Mouse (Mus musculus) embryonic facial prominence, embryonic 15.5 days (tissue): ENCODE measurements around the gene Susd1. TPM values are rescaled to one million over a fixed set of nuclear protein-coding genes. Genes with fewer than 3 reads are reported as not detected.

Source experiments
- ATAC-seq: fragments of 200-750 bp; cut with Nextera tagmentation; 2 replicates; pipeline ENCODE4 v1.8.0; 2017; ENCODE audit warnings: low read depth, moderate TSS enrichment; ENCODE audit not compliant: insufficient number of reproducible peaks, low FRiP score, low TSS enrichment
- H3K27ac ChIP-seq: fragments of 300-500 bp; sonication (generic); replicated peaks from 2 replicates; pipeline ENCODE4 v1.5.1; 2015; ENCODE audit warnings: mild to moderate bottlenecking, inconsistent platforms
- H3K27me3 ChIP-seq: fragments of 300-500 bp; sonication (generic); 2 replicates; pipeline ENCODE4 v1.6.1; 2015; ENCODE audit warnings: inconsistent platforms
- H3K36me3 ChIP-seq: fragments of 300-500 bp; sonication (generic); 2 replicates; pipeline ENCODE4 v1.6.1; 2015; ENCODE audit warnings: mild to moderate bottlenecking, inconsistent platforms
- H3K4me1 ChIP-seq: fragments of 300-500 bp; sonication (generic); 2 replicates; pipeline ENCODE4 v1.6.1; 2015; ENCODE audit warnings: inconsistent platforms
- H3K4me2 ChIP-seq: fragments of 300-500 bp; sonication (generic); replicated peaks from 2 replicates; pipeline ENCODE4 v1.6.1; 2015; ENCODE audit warnings: mild to moderate bottlenecking, inconsistent platforms
- H3K4me3 ChIP-seq: fragments of 300-500 bp; sonication (generic); replicated peaks from 2 replicates; pipeline ENCODE4 v1.5.1; 2015; ENCODE audit warnings: mild to moderate bottlenecking, inconsistent platforms
- H3K9ac ChIP-seq: fragments of 300-500 bp; sonication (generic); 2 replicates; pipeline ENCODE4 v1.6.1; 2015; ENCODE audit warnings: inconsistent platforms
- H3K9me3 ChIP-seq: fragments of 300-500 bp; sonication (generic); replicated peaks from 2 replicates; pipeline ENCODE4 v1.6.1; 2016; ENCODE audit warnings: inconsistent platforms
- WGBS: fragments of 180-500 bp; shearing (Covaris S2); methylation state at CpG from one replicate; pipeline ENCODE4 v1.1.7; 2015; 5-methylcytosine and 5-hydroxymethylcytosine counted together
- polyA plus RNA-seq: library from polyadenylated mRNA; unstranded; fragments of >200 nt; fragmentation: Nextera tagmentation; extraction: Ambion mirVana; gene quantifications from 2 replicates; pipeline ENCODE4 v1.2.1, GENCODE M21; 2015

Gene Susd1
- polyA plus RNA-seq, 1 experiment from 2014 or later, result 4.4 TPM

DNA sequence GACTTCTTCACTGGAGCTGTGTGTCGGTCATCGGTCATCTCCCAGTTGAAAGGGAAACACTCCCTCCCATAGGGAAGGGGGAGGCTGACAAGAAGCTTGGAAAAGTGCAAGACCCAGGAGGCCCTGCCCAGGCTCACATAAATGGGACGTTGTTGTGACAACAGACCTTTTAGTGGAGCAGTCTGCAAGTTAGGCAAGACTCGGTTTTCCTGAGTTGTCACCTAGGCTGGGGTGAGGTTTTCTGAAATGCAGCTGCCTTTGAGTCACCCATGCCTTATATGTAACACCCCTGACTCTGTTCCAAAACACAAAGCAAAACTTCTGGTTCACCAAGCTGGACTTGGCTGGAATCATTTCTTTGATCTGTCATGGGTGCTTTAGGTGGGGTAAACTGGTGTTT, 39.1 kb downstream of the Susd1 start:
- Histone ChIP-seq H3K4me3 (no peak overlapping the region), H3K9ac (no peak overlapping the region), H3K4me2 (no peak overlapping the region), H3K4me1 (0 out of 2 replicates have a peak, but pooled peaks cover 4% of the 10 kb centered on the region), H3K9me3 (no peaks in the 10 kb centered on the region), H3K27ac (no peak overlapping the region), H3K36me3 (no peaks in the 10 kb centered on the region), H3K27me3 (no peaks in the 10 kb centered on the region)
- ATAC-seq, result no peak
- WGBS, result 65% methylated on average over 4 of the region's 4 CpGs

DNA sequence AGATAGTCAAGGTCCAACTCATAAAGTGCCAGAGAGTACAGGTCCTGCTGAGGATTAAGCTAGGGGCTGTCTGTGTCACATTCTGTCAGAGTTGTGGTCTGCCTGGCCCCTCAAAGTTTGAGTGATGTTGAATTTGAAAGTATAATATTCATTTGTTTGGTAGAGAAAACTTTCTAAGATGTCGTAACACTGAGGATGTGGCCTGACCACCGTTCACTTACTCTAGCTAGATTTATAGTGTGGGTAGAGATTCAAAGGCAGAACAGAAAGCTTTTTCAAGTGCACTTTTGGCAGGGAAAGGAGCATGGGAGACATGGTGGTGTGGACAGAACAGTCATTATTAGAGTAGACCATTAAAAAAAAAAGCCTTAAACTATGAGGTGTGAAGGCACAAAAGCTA, 42.9 kb downstream of the Susd1 start:
- Histone ChIP-seq H3K36me3 (no peaks in the 10 kb centered on the region), H3K4me3 (no peak overlapping the region), H3K9ac (no peak overlapping the region), H3K9me3 (no peaks in the 10 kb centered on the region), H3K27ac (no peak overlapping the region), H3K27me3 (no peaks in the 10 kb centered on the region), H3K4me2 (no peak overlapping the region), H3K4me1 (no peaks in the 10 kb centered on the region)
- 91% methylated on average over 2 of the region's 2 CpGs for WGBS
- ATAC-seq, result no peak

DNA sequence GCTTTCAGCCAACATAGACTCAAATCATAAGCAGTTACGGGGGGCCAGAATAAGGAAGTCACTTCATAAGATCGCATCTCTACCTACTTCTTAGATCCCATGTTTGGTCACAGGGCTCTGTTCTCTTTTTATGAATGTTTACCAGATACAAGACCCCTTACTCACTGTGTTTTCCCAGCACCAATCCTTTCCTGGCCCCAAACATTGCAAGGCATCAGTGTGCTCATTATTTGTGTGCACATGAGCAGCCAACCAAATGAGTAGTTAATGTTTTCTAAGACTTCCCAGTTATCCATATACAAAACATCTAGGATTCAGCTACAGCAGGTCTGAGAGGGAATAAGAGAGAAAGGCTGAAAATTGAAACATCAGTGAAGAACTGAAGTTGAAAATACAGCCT, 44.3 kb downstream of the Susd1 start:
- no peak overlapping the region for H3K4me3 ChIP-seq
- no peak overlapping the region for H3K9ac ChIP-seq
- no peaks in the 10 kb centered on the region for H3K27me3 ChIP-seq
- H3K27ac ChIP-seq, result no peak overlapping the region
- no peaks in the 10 kb centered on the region for H3K9me3 ChIP-seq
- WGBS, result 92% methylated on average over 2 of the region's 2 CpGs
- ATAC-seq, result no peak
- no peaks in the 10 kb centered on the region for H3K4me1 ChIP-seq
- no peaks in the 10 kb centered on the region for H3K36me3 ChIP-seq
- no peak overlapping the region for H3K4me2 ChIP-seq

DNA sequence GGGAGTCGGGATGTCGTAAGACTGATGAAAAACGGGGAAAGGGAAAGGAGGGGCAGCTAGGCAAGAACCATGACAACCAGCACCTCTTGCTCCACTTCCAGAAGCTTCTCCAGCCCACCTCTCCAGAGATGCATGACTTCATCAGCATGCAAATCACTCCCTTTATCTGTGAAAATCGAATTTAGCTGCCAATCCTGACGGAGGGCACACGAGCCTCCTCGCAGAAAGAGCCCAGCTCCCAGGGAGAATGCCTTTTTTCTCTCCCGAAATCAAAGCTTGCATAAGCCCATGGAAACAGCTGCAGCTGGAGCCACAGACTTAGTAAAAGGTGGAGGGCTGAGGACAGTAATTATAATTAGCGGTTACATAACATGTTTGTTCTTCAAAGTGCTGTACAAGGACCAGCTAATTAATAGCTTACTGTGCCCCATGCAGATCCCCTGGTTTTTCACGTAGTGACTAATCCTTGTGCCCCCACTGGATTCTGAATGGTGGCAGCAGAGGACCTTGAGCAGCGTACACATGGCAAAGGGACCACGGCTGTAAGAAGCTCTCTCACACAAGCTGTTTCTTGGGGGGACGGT, 49.9 kb downstream of the Susd1 start:
- Histone ChIP-seq H3K9me3 (no peaks in the 10 kb centered on the region), H3K27ac (no peak overlapping the region), H3K4me2 (peak overlapping the region; percentile 34), H3K36me3 (no peaks in the 10 kb centered on the region), H3K9ac (no peak overlapping the region), H3K27me3 (no peaks in the 10 kb centered on the region), H3K4me3 (no peak overlapping the region), H3K4me1 (peaks cover 7% of the 10 kb centered on the region; the same call in 1 of the 2 replicates)
- ATAC-seq, result no peak
- 21% methylated on average over 13 of the region's 13 CpGs for WGBS

DNA sequence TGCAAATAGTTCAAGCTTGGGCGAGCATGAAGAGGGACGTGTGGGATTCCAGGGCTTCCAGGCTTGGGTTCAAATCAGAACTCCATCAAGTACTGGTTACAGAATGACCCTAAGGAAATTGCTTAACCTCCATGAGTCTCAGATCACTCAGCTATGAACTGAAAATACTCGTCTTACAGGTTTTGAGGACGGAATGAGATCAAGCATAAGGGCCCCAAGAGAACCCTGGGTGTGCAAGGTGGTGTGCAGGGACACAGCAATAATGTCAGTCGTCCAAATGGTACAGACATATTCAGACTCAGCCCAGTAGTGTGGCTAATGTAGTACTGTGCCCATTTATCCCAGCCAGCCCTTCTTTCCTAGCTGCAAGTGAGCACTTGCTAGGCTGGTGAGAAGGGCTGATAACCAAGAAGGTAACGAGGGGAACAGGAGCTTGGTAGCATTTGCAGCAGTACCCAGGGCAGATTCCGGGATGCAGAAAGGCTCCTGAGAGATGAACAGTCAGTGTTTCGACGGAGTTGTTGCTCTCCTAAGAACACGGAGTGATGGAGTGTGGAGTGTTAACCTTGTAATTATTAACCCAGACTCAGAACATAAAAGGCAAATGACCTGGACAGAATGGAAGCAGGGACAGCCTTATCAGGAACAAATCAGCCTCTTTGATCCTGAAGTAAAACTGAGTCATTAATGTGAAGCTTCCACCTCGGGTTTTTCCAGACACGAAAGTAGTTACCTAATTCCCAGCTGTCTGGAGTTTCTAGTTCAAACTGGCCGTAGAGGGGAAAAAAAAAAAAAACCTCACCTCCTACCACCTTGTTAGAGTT, 50.8 kb downstream of the Susd1 start:
- H3K36me3 ChIP-seq, result no peaks in the 10 kb centered on the region
- ATAC-seq, result no peak
- no peak overlapping the region for H3K4me3 ChIP-seq
- H3K27ac ChIP-seq, result 0 out of 2 replicates have a peak overlapping the region, but pooled peaks have one; percentile 5
- H3K9me3 ChIP-seq, result no peaks in the 10 kb centered on the region
- no peaks in the 10 kb centered on the region for H3K27me3 ChIP-seq
- WGBS, result 42% methylated on average over 13 of the region's 13 CpGs
- no peak overlapping the region for H3K4me2 ChIP-seq
- H3K9ac ChIP-seq, result no peak overlapping the region
- peaks cover 7% of the 10 kb centered on the region; the same call in 1 of the 2 replicates for H3K4me1 ChIP-seq

DNA sequence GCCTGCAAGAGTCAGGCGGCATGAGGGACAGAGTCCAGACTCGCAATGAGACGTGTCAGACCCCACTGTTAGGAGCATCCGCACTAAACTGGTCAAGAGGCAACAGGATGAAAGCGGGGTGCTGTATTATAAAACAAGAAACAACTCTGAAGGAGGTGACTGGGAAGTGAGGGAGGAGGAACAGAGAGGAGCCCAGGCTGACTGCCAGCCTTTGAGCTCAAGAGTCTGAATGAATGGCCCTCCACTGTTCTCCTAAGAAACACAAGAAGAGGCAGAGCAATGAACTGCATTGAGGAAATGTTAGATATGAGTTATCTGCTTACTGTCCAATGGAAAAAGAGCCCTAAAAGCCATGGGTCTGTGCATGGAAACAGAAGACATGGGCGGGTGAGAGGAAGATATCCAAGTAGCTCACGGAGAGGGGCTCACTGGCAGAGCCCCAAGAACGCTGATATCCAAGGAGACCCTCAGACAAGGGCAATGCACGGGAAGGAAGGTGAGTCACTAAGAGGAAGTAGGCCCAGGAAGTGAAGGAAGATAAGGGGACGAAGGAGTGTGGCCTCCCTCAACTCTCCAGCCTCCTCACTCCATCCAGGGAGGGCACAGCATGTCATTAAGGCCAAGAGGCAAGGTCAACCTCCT, 53.1 kb downstream of the Susd1 start:
- H3K36me3 ChIP-seq, result no peaks in the 10 kb centered on the region
- no peak overlapping the region for H3K9ac ChIP-seq
- H3K4me2 ChIP-seq, result no peak overlapping the region
- H3K9me3 ChIP-seq, result no peaks in the 10 kb centered on the region
- H3K4me3 ChIP-seq, result no peak overlapping the region
- no peaks in the 10 kb centered on the region for H3K27me3 ChIP-seq
- peaks cover 7% of the 10 kb centered on the region; the same call in 1 of the 2 replicates for H3K4me1 ChIP-seq
- H3K27ac ChIP-seq, result no peak overlapping the region
- WGBS, result 88% methylated on average over 10 of the region's 10 CpGs
- ATAC-seq, result no peak

DNA sequence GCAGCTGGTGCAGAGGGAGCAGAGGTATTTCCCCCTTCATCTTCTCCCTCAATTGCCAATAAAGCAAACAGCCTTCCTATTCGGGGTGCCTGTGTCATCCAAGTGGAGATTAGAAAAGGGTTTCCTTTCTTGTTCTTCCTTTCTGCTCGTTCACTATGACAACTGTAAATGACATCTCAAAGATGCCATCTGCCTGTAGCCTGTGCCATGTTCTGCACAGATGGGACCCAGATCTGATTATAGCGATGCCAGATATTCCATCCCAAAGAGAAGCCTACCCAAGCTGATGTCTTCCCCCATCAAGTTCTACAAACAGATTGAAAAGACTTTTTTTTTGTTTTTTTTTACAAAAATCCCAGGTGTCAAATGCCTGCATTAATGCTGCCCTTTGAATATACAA, 54.6 kb downstream of the Susd1 start:
- no peak overlapping the region for H3K27ac ChIP-seq
- no peaks in the 10 kb centered on the region for H3K36me3 ChIP-seq
- no peak for ATAC-seq
- H3K9ac ChIP-seq, result no peak overlapping the region
- H3K4me1 ChIP-seq, result peaks cover 5% of the 10 kb centered on the region; the same call in 1 of the 2 replicates
- H3K27me3 ChIP-seq, result no peaks in the 10 kb centered on the region
- H3K4me2 ChIP-seq, result no peak overlapping the region
- WGBS, result 58% methylated on average over 3 of the region's 3 CpGs
- no peak overlapping the region for H3K4me3 ChIP-seq
- no peaks in the 10 kb centered on the region for H3K9me3 ChIP-seq

DNA sequence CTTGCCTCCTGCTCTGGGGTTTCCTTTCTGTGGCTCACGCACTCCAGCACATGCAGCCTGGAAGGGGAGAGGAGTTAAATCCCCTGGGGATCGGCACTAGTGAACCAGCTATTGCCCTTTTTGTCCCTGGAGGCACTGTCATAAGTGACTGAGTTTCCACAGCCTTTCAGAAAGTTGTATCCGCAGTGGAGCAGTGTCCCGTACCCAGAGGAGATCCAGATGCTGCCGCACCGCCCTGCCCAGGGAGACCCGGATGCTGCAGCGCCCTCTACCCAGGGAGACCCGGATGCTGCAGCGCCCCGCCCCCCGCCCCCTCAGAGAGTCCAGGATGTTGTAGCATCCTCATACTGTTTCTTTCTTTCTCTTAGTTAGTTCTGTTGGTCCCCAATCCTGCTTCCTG, 56.3 kb downstream of the Susd1 start:
- H3K4me3 ChIP-seq, result no peak overlapping the region; the same call in 1 of the 2 replicates
- H3K9me3 ChIP-seq, result no peaks in the 10 kb centered on the region
- peak; percentile 60; the same call in 1 of the 2 replicates for ATAC-seq
- no peak overlapping the region for H3K27ac ChIP-seq
- WGBS, result 10% methylated on average over 12 of the region's 12 CpGs
- no peak overlapping the region for H3K9ac ChIP-seq
- H3K36me3 ChIP-seq, result no peaks in the 10 kb centered on the region
- no peaks in the 10 kb centered on the region for H3K27me3 ChIP-seq
- H3K4me1 ChIP-seq, result no peaks in the 10 kb centered on the region
- H3K4me2 ChIP-seq, result peak overlapping the region; percentile 32

DNA sequence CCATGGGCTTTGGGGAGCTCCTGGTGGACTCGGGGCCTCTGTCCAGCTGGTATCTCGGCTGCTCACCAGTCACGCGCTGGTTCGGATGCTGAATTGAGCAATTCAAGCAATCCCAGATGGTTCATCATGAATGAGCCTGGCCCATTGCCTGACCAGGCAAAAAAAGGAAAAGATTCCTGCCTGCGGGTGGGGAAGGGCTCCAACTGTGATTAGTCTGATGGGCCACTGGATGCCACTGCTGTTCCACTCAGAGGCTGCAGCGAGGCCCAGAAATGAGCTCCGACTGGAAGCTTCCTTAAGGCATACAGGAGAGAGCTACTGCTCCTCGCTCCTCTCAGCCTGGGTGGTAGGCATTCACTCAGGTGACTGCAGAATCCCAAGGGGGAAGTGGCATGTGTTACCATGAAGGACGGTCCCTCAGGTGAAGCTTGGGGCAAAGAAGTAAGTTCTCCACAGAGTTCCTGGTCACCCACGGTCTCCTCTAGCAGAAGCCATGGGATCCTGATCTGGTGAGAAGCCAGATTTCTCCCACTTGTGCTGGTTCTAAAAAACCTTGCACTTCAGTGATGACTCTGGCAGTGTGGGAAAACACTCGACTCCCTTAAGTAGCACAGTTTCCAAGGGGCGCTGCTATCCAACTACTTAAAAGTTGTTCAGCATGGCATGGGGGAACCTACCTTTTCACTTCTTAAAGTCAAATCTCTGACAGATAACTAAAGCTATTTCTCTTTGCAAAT, 57.3 kb downstream of the Susd1 start:
- Histone ChIP-seq H3K27me3 (no peaks in the 10 kb centered on the region), H3K4me3 (no peak overlapping the region), H3K9ac (no peak overlapping the region), H3K27ac (no peak overlapping the region), H3K4me2 (no peak overlapping the region), H3K4me1 (no peaks in the 10 kb centered on the region), H3K9me3 (no peaks in the 10 kb centered on the region), H3K36me3 (no peaks in the 10 kb centered on the region)
- 0 out of 2 replicates have a peak, but pooled peaks have one; percentile 29 for ATAC-seq
- WGBS, result 66% methylated on average over 13 of the region's 13 CpGs

DNA sequence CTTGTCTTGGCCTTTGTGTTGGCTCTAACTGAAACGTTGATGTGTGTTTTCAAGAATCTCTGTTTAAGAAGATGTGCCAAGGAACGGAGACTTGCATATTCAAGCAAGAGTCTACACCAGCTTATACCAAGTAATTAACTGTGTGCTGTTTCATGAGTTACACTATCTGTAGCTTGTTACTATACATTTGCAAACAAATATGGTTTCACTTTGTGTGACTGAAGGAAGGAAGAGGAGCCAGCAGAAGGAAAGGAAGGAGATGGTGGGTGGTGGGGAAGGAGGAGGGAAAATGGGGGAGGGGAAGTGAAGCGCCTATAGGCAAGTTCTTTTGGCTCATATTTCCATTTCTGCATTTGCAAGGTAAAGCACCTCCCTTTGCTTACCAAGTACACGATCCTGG, 58.0 kb downstream of the Susd1 start:
- Histone ChIP-seq H3K9ac (no peak overlapping the region), H3K4me3 (no peak overlapping the region), H3K4me2 (no peak overlapping the region), H3K27ac (no peak overlapping the region), H3K27me3 (no peaks in the 10 kb centered on the region), H3K9me3 (no peaks in the 10 kb centered on the region), H3K4me1 (no peaks in the 10 kb centered on the region), H3K36me3 (no peaks in the 10 kb centered on the region)
- no peak for ATAC-seq
- 51% methylated on average over 4 of the region's 4 CpGs for WGBS

DNA sequence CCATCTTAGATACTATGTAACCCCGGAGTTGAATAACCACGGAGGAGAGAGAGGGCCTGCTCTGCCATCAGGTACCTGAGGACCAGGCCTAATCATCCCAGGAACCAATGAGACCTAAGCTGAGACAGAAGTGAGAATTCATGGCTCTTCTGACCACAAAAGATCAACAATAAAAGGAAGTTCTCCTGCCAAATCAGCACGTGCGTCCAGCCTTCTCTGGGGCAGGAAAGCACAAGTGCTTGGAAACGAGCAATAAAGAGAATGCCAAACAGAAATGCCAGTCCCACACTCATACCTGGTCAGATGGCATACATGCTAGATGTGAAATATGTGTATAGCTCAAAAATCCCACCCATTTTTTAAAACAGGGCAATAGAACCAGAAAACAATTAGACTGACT, 58.6 kb downstream of the Susd1 start:
- H3K27ac ChIP-seq, result no peak overlapping the region
- H3K36me3 ChIP-seq, result no peaks in the 10 kb centered on the region
- no peaks in the 10 kb centered on the region for H3K4me1 ChIP-seq
- no peak overlapping the region for H3K9ac ChIP-seq
- no peaks in the 10 kb centered on the region for H3K27me3 ChIP-seq
- WGBS, result 77% methylated on average over 5 of the region's 5 CpGs
- H3K4me3 ChIP-seq, result no peak overlapping the region
- H3K4me2 ChIP-seq, result no peak overlapping the region
- H3K9me3 ChIP-seq, result no peaks in the 10 kb centered on the region
- ATAC-seq, result no peak
